ENCODE assay signal across 31 mouse cellular contexts in genomic region chr7:43710031-43710430, GRCm38 (mm10). TPM values are rescaled to one million over a fixed set of nuclear protein-coding genes. Genes with fewer than 3 reads are reported as not detected.
DNase-seq lines count a peak whose midpoint lies in the region; ATAC-seq lines count a peak whose summit lies in the region.
"Had no signal": no experiment of that assay in that cellular context is flagged by ENCODE, and none has a peak within 500 bp of the region (broad histone marks: within the 10 kb centered on the region; RNA-seq: fewer than 3 reads in every experiment).

No protein-coding gene starts in this region.

- WGBS in embryonic facial prominence, embryonic 15.5 days: 67% methylated on average over 3 of the region's 3 CpGs
- 93% methylated on average over 3 of the region's 3 CpGs for WGBS in embryonic facial prominence, embryonic 10.5 days
- 96% methylated on average over 3 of the region's 3 CpGs for WGBS in midbrain, embryonic 14.5 days

- no peak overlapping the region for H3K4me2 ChIP-seq in embryonic facial prominence, embryonic 15.5 days (replicated peaks)
- no peak overlapping the region for H3K4me2 ChIP-seq in midbrain, embryonic 14.5 days (ENCODE audit: low read length)
- H3K4me2 ChIP-seq: embryonic facial prominence, embryonic 13.5 days; forebrain, embryonic 13.5 days; heart, embryonic 13.5 days; hindbrain, embryonic 12.5 days; hindbrain, embryonic 15.5 days had no signal

- no peak for DNase-seq in embryonic facial prominence, embryonic 10.5 days (ENCODE audit: low spot score)
- peak; percentile 10 for DNase-seq in lung, postnatal 14 days
- DNase-seq in lung, postnatal 4 days: peak; percentile 5 to 29
- DNase-seq in midbrain, embryonic 14.5 days: no peak
- no peak for DNase-seq in heart, postnatal 10 days
- no peak for DNase-seq in right cerebral cortex, postnatal 4 days
- DNase-seq in left cerebral cortex, adult 9 months (ENCODE audit: low spot score in 2 of 2): no peak
- DNase-seq: adrenal gland, adult 8-10 months; adrenal gland, postnatal 25 days; cerebellum, adult 18-20 months; cerebellum, adult 9-10 months; cerebellum, postnatal 14 days; gastrocnemius, postnatal 10 days; gastrocnemius, postnatal 36 days; heart, adult 2 months had no signal

- intact Hi-C loops in heart, postnatal 10 days (cut with DNase I): no loop called here

- H3K9ac ChIP-seq in embryonic facial prominence, embryonic 15.5 days: no peak overlapping the region
- no peak overlapping the region for H3K9ac ChIP-seq in midbrain, embryonic 14.5 days (replicated peaks; ENCODE audit: low read length)
- H3K9ac ChIP-seq: embryonic facial prominence, embryonic 13.5 days; forebrain, embryonic 13.5 days; heart, embryonic 13.5 days; hindbrain, embryonic 12.5 days; hindbrain, embryonic 15.5 days had no signal

- H3K4me3 ChIP-seq in embryonic facial prominence, embryonic 15.5 days (replicated peaks): no peak overlapping the region
- H3K4me3 ChIP-seq in embryonic facial prominence, embryonic 10.5 days: no peak overlapping the region
- H3K4me3 ChIP-seq in midbrain, embryonic 14.5 days (replicated peaks; ENCODE audit: low read depth, low read length): no peak overlapping the region
- H3K4me3 ChIP-seq: embryonic facial prominence, embryonic 13.5 days; forebrain, embryonic 10.5 days; forebrain, embryonic 13.5 days; heart, adult 2 months; heart, embryonic 10.5 days; heart, embryonic 13.5 days; hindbrain, embryonic 12.5 days; hindbrain, embryonic 15.5 days had no signal

- no peak for ATAC-seq in embryonic facial prominence, embryonic 15.5 days (ENCODE audit: insufficient number of reproducible peaks, low FRiP score, low TSS enrichment, low read depth)
- ATAC-seq in midbrain, embryonic 14.5 days (ENCODE audit: low FRiP score, low TSS enrichment): no peak
- ATAC-seq: activated CD4-positive, CD25-positive, alpha-beta regulatory T cell, adult 4 months; forebrain, embryonic 13.5 days; forebrain, embryonic 16.5 days had no signal

- no peaks in the 10 kb centered on the region for H3K27me3 ChIP-seq in embryonic facial prominence, embryonic 15.5 days
- H3K27me3 ChIP-seq in embryonic facial prominence, embryonic 10.5 days (replicated peaks; ENCODE audit: low read depth, poor library complexity, severe bottlenecking): peaks cover 6% of the 10 kb centered on the region; the same call in 1 of the 2 replicates
- H3K27me3 ChIP-seq in midbrain, embryonic 14.5 days (ENCODE audit: control insufficient read depth, insufficient read depth, low read length): no peaks in the 10 kb centered on the region
- H3K27me3 ChIP-seq: hindbrain, embryonic 15.5 days had no signal

- peaks cover 13% of the 10 kb centered on the region for H3K4me1 ChIP-seq in embryonic facial prominence, embryonic 15.5 days
- peaks cover 18% of the 10 kb centered on the region for H3K4me1 ChIP-seq in embryonic facial prominence, embryonic 10.5 days
- no peaks in the 10 kb centered on the region for H3K4me1 ChIP-seq in midbrain, embryonic 14.5 days (ENCODE audit: control insufficient read depth, insufficient read depth, low read length)
- H3K4me1 ChIP-seq: hindbrain, embryonic 15.5 days had no signal

- H3K36me3 ChIP-seq in embryonic facial prominence, embryonic 15.5 days: no peaks in the 10 kb centered on the region
- no peaks in the 10 kb centered on the region for H3K36me3 ChIP-seq in embryonic facial prominence, embryonic 10.5 days (replicated peaks)
- H3K36me3 ChIP-seq in midbrain, embryonic 14.5 days (ENCODE audit: control insufficient read depth, insufficient read depth, low read length): no peaks in the 10 kb centered on the region
- H3K36me3 ChIP-seq: embryonic facial prominence, embryonic 13.5 days; forebrain, embryonic 10.5 days; heart, embryonic 10.5 days; heart, embryonic 13.5 days; hindbrain, embryonic 12.5 days; hindbrain, embryonic 15.5 days had no signal

- H3K27ac ChIP-seq in embryonic facial prominence, embryonic 15.5 days (replicated peaks): peak overlapping the region; percentile 17; the same call in 1 of the 2 replicates
- H3K27ac ChIP-seq in embryonic facial prominence, embryonic 10.5 days (replicated peaks): no peak overlapping the region
- no peak overlapping the region for H3K27ac ChIP-seq in midbrain, embryonic 14.5 days (replicated peaks; ENCODE audit: low read depth, low read length)
- H3K27ac ChIP-seq: embryonic facial prominence, embryonic 13.5 days; forebrain, embryonic 10.5 days; forebrain, embryonic 13.5 days; heart, adult 2 months; heart, embryonic 10.5 days; heart, embryonic 13.5 days; hindbrain, embryonic 12.5 days; hindbrain, embryonic 15.5 days had no signal

- H3K9me3 ChIP-seq in embryonic facial prominence, embryonic 15.5 days (replicated peaks): no peaks in the 10 kb centered on the region
- no peaks in the 10 kb centered on the region for H3K9me3 ChIP-seq in embryonic facial prominence, embryonic 10.5 days
- no peaks in the 10 kb centered on the region for H3K9me3 ChIP-seq in midbrain, embryonic 14.5 days (ENCODE audit: control insufficient read depth, low read length)
- H3K9me3 ChIP-seq: embryonic facial prominence, embryonic 13.5 days; forebrain, embryonic 10.5 days; forebrain, embryonic 13.5 days; heart, embryonic 10.5 days; heart, embryonic 13.5 days; hindbrain, embryonic 12.5 days; hindbrain, embryonic 15.5 days had no signal

RNA-seq across cellular contexts. Expression of gene Klk13, which starts 2.3 kb away (rescaled TPM):
- 18.3 and 18.5 TPM in 2 replicates for polyA plus RNA-seq in embryonic facial prominence, embryonic 15.5 days (2015; fragmentation: Nextera tagmentation; extraction: Ambion mirVana)
- polyA plus RNA-seq in embryonic facial prominence, embryonic 10.5 days (2016; fragmentation: Nextera tagmentation; extraction: Ambion mirVana): 0.24 and 0.56 TPM in 2 replicates
- not detected in 2 replicates for polyA plus RNA-seq in midbrain, embryonic 14.5 days (2014; fragmentation: Nextera tagmentation; extraction: Ambion mirVana)
- not detected for total RNA-seq in heart, postnatal 10 days (2021)
- total RNA-seq: adrenal gland, postnatal 25 days; gastrocnemius, postnatal 10 days; gastrocnemius, postnatal 36 days; granulocyte monocyte progenitor cell, adult 5-6 weeks; heart, adult 2 months; heart, postnatal 25 days; hematopoietic stem cell, adult 5-6 weeks had no signal
- polyA plus RNA-seq: activated CD4-positive, CD25-positive, alpha-beta regulatory T cell, adult 4 months; forebrain, embryonic 13.5 days; forebrain, embryonic 16.5 days; heart, embryonic 13.5 days; hindbrain, embryonic 12.5 days had no signal

RNA-seq across cellular contexts. Expression of gene Klk14, which starts 19.8 kb away (rescaled TPM):
- 1.3 and 2.4 TPM in 2 replicates for polyA plus RNA-seq in embryonic facial prominence, embryonic 15.5 days (2015; fragmentation: Nextera tagmentation; extraction: Ambion mirVana)
- polyA plus RNA-seq in embryonic facial prominence, embryonic 10.5 days (2016; fragmentation: Nextera tagmentation; extraction: Ambion mirVana): not detected in 2 replicates
- not detected in 2 replicates for polyA plus RNA-seq in midbrain, embryonic 14.5 days (2014; fragmentation: Nextera tagmentation; extraction: Ambion mirVana)
- total RNA-seq in heart, postnatal 10 days (2021): not detected
- total RNA-seq: adrenal gland, adult 8-10 months; adrenal gland, postnatal 25 days; gastrocnemius, adult 18-20 months; gastrocnemius, postnatal 10 days; gastrocnemius, postnatal 36 days; granulocyte monocyte progenitor cell, adult 5-6 weeks; hematopoietic stem cell, adult 5-6 weeks had no signal
- polyA plus RNA-seq: activated CD4-positive, CD25-positive, alpha-beta regulatory T cell, adult 4 months; embryonic facial prominence, embryonic 13.5 days; forebrain, embryonic 10.5 days; forebrain, embryonic 13.5 days; forebrain, embryonic 16.5 days; heart, embryonic 10.5 days; heart, embryonic 13.5 days; heart, embryonic 16.5 days; hindbrain, embryonic 12.5 days; hindbrain, embryonic 15.5 days had no signal

RNA-seq across cellular contexts. Expression of gene Ctu1, which starts 38.2 kb away (rescaled TPM):
- polyA plus RNA-seq in embryonic facial prominence, embryonic 15.5 days (2015; fragmentation: Nextera tagmentation; extraction: Ambion mirVana): 17.1 and 18.2 TPM in 2 replicates
- 18.1 and 18.7 TPM in 2 replicates for polyA plus RNA-seq in embryonic facial prominence, embryonic 10.5 days (2016; fragmentation: Nextera tagmentation; extraction: Ambion mirVana)
- polyA plus RNA-seq in midbrain, embryonic 14.5 days (2014; fragmentation: Nextera tagmentation; extraction: Ambion mirVana): 16.6 and 23.4 TPM in 2 replicates
- total RNA-seq in heart, postnatal 10 days (2021): 1 to 10 TPM; 4.8 to 5.4 TPM

RNA-seq across cellular contexts. Expression of gene Siglece, which starts 50.1 kb away (rescaled TPM):
- 1.0 and 1.7 TPM in 2 replicates for polyA plus RNA-seq in embryonic facial prominence, embryonic 15.5 days (2015; fragmentation: Nextera tagmentation; extraction: Ambion mirVana)
- polyA plus RNA-seq in embryonic facial prominence, embryonic 10.5 days (2016; fragmentation: Nextera tagmentation; extraction: Ambion mirVana): 0.25 and 0.52 TPM in 2 replicates
- polyA plus RNA-seq in midbrain, embryonic 14.5 days (2014; fragmentation: Nextera tagmentation; extraction: Ambion mirVana): 0.21 TPM in 1 of 2 replicates, not detected in the other
- under 1 TPM; 0.81 to 0.94 TPM for total RNA-seq in heart, postnatal 10 days (2021)
- total RNA-seq: ES-E14 had no signal

RNA-seq across cellular contexts. Expression of gene Klk12, which starts 58.7 kb away (rescaled TPM):
- polyA plus RNA-seq in embryonic facial prominence, embryonic 15.5 days (2015; fragmentation: Nextera tagmentation; extraction: Ambion mirVana): 3.0 and 3.5 TPM in 2 replicates
- polyA plus RNA-seq in embryonic facial prominence, embryonic 10.5 days (2016; fragmentation: Nextera tagmentation; extraction: Ambion mirVana): not detected in 2 replicates
- not detected in 2 replicates for polyA plus RNA-seq in midbrain, embryonic 14.5 days (2014; fragmentation: Nextera tagmentation; extraction: Ambion mirVana)
- not detected for total RNA-seq in heart, postnatal 10 days (2021)
- total RNA-seq: adrenal gland, adult 8-10 months; adrenal gland, postnatal 25 days; ES-E14; gastrocnemius, adult 18-20 months; gastrocnemius, postnatal 10 days; gastrocnemius, postnatal 36 days; granulocyte monocyte progenitor cell, adult 5-6 weeks; heart, adult 2 months; heart, postnatal 25 days; hematopoietic stem cell, adult 5-6 weeks had no signal
- polyA plus RNA-seq: activated CD4-positive, CD25-positive, alpha-beta regulatory T cell, adult 4 months; forebrain, embryonic 10.5 days; forebrain, embryonic 13.5 days; forebrain, embryonic 16.5 days; heart, adult 2 months; heart, embryonic 10.5 days; heart, embryonic 13.5 days; heart, embryonic 16.5 days; hindbrain, embryonic 12.5 days; hindbrain, embryonic 15.5 days had no signal

Comparison
In these comparisons a context has a peak if more than half of its experiments do, and no peak if none do; other contexts are left out.
1. RNA of gene Klk13, which starts 2.3 kb away (polyA plus RNA-seq): 18.3 to 18.5 TPM in embryonic facial prominence, embryonic 15.5 days; 0.24 to 0.56 TPM in embryonic facial prominence, embryonic 10.5 days and not detected in midbrain, embryonic 14.5 days; every median in the first group is over 10 times any median in the second.
2. DNase-seq: peak in lung, postnatal 14 days (single experiment) and lung, postnatal 4 days (2 of 2); none in embryonic facial prominence, embryonic 10.5 days (single experiment), midbrain, embryonic 14.5 days (single experiment), heart, postnatal 10 days (0 of 2), right cerebral cortex, postnatal 4 days (single experiment) and left cerebral cortex, adult 9 months (0 of 2).